Mouse (Mus musculus): Measurements from ENCODE around the gene H2-T3. TPM values are rescaled to one million over a fixed set of nuclear protein-coding genes. Genes with fewer than 3 reads are reported as not detected.
A peak's percentile ranks its signal among the peaks of the same experiment; 100 is the strongest.
"Not testable (repeated sequence)": the region's sequence is repeated elsewhere in the genome, so short reads cannot be mapped to it uniquely, and the experiment has no call there.

Gene H2-T3
- polyA plus RNA-seq, 1 experiment from 2014 or later: not detected

GRCm38 (mm10) chr17:36168039-36168652 lies 21.9 kb downstream of the H2-T3 start, which contains the start of gene Gm8909:
Gene Gm8909, minus strand, starts transcription at chr17:36168537.
- H3K4me2 ChIP-seq (replicated peaks): peak within 1 kb of the TSS; percentile 17
- 2% methylated on average over 63 of the region's 63 CpGs for WGBS
- ATAC-seq (ENCODE audit: low FRiP score) (no peak), DNase-seq (ENCODE audit: low spot score) (no peak)
- peaks cover 76% of the 10 kb centered on the region for H3K27me3 ChIP-seq (ENCODE audit: control insufficient read depth, insufficient read depth, low read length)
- H3K4me1 ChIP-seq (replicated peaks; ENCODE audit: control insufficient read depth, insufficient read depth, low read length): no peaks in the 10 kb centered on the region
- H3K9me3 ChIP-seq (ENCODE audit: control insufficient read depth, low read length): no peaks in the 10 kb centered on the region
- H3K9ac ChIP-seq: no peak within 1 kb of the TSS
- no peaks in the 10 kb centered on the region for H3K36me3 ChIP-seq (replicated peaks; ENCODE audit: control insufficient read depth, insufficient read depth)
- no peak within 1 kb of the TSS for H3K27ac ChIP-seq
- H3K4me3 ChIP-seq (replicated peaks; ENCODE audit: low read length): peak within 1 kb of the TSS; percentile 11

- 1% methylated on average over 45 of the region's 51 CpGs for WGBS
- Histone ChIP-seq H3K4me1 (replicated peaks; ENCODE audit: control insufficient read depth, insufficient read depth, low read length) (no peaks in the 10 kb centered on the region), H3K4me3 (replicated peaks; ENCODE audit: low read length) (peak overlapping the region; percentile 11), H3K9me3 (ENCODE audit: control insufficient read depth, low read length) (no peaks in the 10 kb centered on the region), H3K9ac (no peak overlapping the region), H3K36me3 (replicated peaks; ENCODE audit: control insufficient read depth, insufficient read depth) (no peaks in the 10 kb centered on the region), H3K27ac (no peak overlapping the region), H3K4me2 (replicated peaks) (peak overlapping the region; percentile 17), H3K27me3 (ENCODE audit: control insufficient read depth, insufficient read depth, low read length) (peaks cover 82% of the 10 kb centered on the region)
- DNase-seq (ENCODE audit: low spot score) (no peak), ATAC-seq (ENCODE audit: low FRiP score) (no peak)
Observed at GRCm38 (mm10) chr17:36167306-36168038, 22.6 kb downstream of the H2-T3 start.

GRCm38 (mm10) chr17:36166901-36167300 lies 23.2 kb downstream of the H2-T3 start:
- not testable (repeated sequence) for ATAC-seq (ENCODE audit: low FRiP score); H3K4me1 ChIP-seq (replicated peaks; ENCODE audit: control insufficient read depth, insufficient read depth, low read length); H3K4me2 ChIP-seq (replicated peaks); H3K4me3 ChIP-seq (replicated peaks; ENCODE audit: low read length); H3K9me3 ChIP-seq (ENCODE audit: control insufficient read depth, low read length); H3K36me3 ChIP-seq (replicated peaks; ENCODE audit: control insufficient read depth, insufficient read depth); DNase-seq (ENCODE audit: low spot score); H3K27ac ChIP-seq; H3K9ac ChIP-seq
- peaks cover 86% of the 10 kb centered on the region for H3K27me3 ChIP-seq (ENCODE audit: control insufficient read depth, insufficient read depth, low read length)
- 12% methylated on average over 2 of the region's 2 CpGs for WGBS

- Histone ChIP-seq H3K9me3 (ENCODE audit: control insufficient read depth, low read length) (no peaks in the 10 kb centered on the region), H3K27ac (no peak overlapping the region), H3K9ac (no peak overlapping the region), H3K4me3 (replicated peaks; ENCODE audit: low read length) (peak overlapping the region; percentile 9; the same call in 1 of the 2 replicates), H3K4me1 (replicated peaks; ENCODE audit: control insufficient read depth, insufficient read depth, low read length) (no peaks in the 10 kb centered on the region), H3K36me3 (replicated peaks; ENCODE audit: control insufficient read depth, insufficient read depth) (no peaks in the 10 kb centered on the region), H3K4me2 (replicated peaks) (no peak overlapping the region; the same call in 1 of the 2 replicates), H3K27me3 (ENCODE audit: control insufficient read depth, insufficient read depth, low read length) (peaks cover 91% of the 10 kb centered on the region)
- WGBS: 2% methylated on average over 56 of the region's 56 CpGs
- DNase-seq (ENCODE audit: low spot score) (no peak), ATAC-seq (ENCODE audit: low FRiP score) (no peak)
Observed at GRCm38 (mm10) chr17:36161129-36162051, 28.7 kb downstream of the H2-T3 start.

GRCm38 (mm10) chr17:36158264-36158663 lies 31.8 kb downstream of the H2-T3 start:
- 0 out of 2 replicates have a peak overlapping the region, but pooled peaks have one; percentile 20 for H3K4me3 ChIP-seq (replicated peaks; ENCODE audit: low read length)
- ATAC-seq (ENCODE audit: low FRiP score); H3K9me3 ChIP-seq (ENCODE audit: control insufficient read depth, low read length); H3K27ac ChIP-seq; DNase-seq (ENCODE audit: low spot score); H3K36me3 ChIP-seq (replicated peaks; ENCODE audit: control insufficient read depth, insufficient read depth); H3K9ac ChIP-seq; H3K4me1 ChIP-seq (replicated peaks; ENCODE audit: control insufficient read depth, insufficient read depth, low read length): not testable (repeated sequence)
- peak overlapping the region; percentile 47 for H3K4me2 ChIP-seq (replicated peaks)
- H3K27me3 ChIP-seq (ENCODE audit: control insufficient read depth, insufficient read depth, low read length): peaks cover 82% of the 10 kb centered on the region
- WGBS: 8% methylated on average over 11 of the region's 11 CpGs

- peak overlapping the region; percentile 20 for H3K4me3 ChIP-seq (replicated peaks; ENCODE audit: low read length)
- H3K36me3 ChIP-seq (replicated peaks; ENCODE audit: control insufficient read depth, insufficient read depth); H3K9ac ChIP-seq; H3K9me3 ChIP-seq (ENCODE audit: control insufficient read depth, low read length); H3K4me1 ChIP-seq (replicated peaks; ENCODE audit: control insufficient read depth, insufficient read depth, low read length); DNase-seq (ENCODE audit: low spot score); H3K27ac ChIP-seq; ATAC-seq (ENCODE audit: low FRiP score): not testable (repeated sequence)
- WGBS: 1% methylated on average over 36 of the region's 36 CpGs
- peak overlapping the region; percentile 47 for H3K4me2 ChIP-seq (replicated peaks)
- peaks cover 77% of the 10 kb centered on the region for H3K27me3 ChIP-seq (ENCODE audit: control insufficient read depth, insufficient read depth, low read length)
Observed at GRCm38 (mm10) chr17:36157782-36158181, 32.3 kb downstream of the H2-T3 start.

GRCm38 (mm10) chr17:36154271-36155149 lies 35.6 kb downstream of the H2-T3 start:
- 27% methylated on average over 3 of the region's 3 CpGs for WGBS
- H3K9ac ChIP-seq: no peak overlapping the region
- peaks cover 51% of the 10 kb centered on the region for H3K27me3 ChIP-seq (ENCODE audit: control insufficient read depth, insufficient read depth, low read length)
- H3K36me3 ChIP-seq (replicated peaks; ENCODE audit: control insufficient read depth, insufficient read depth): no peaks in the 10 kb centered on the region
- H3K27ac ChIP-seq: no peak overlapping the region
- H3K4me3 ChIP-seq (replicated peaks; ENCODE audit: low read length): no peak overlapping the region
- ATAC-seq (ENCODE audit: low FRiP score) (no peak), DNase-seq (ENCODE audit: low spot score) (no peak)
- no peaks in the 10 kb centered on the region for H3K9me3 ChIP-seq (ENCODE audit: control insufficient read depth, low read length)
- no peaks in the 10 kb centered on the region for H3K4me1 ChIP-seq (replicated peaks; ENCODE audit: control insufficient read depth, insufficient read depth, low read length)
- no peak overlapping the region for H3K4me2 ChIP-seq (replicated peaks)

GRCm38 (mm10) chr17:36151200-36151599 lies 38.9 kb downstream of the H2-T3 start:
- not testable (repeated sequence) for H3K9ac ChIP-seq; H3K9me3 ChIP-seq (ENCODE audit: control insufficient read depth, low read length); H3K4me3 ChIP-seq (replicated peaks; ENCODE audit: low read length); DNase-seq (ENCODE audit: low spot score); H3K27ac ChIP-seq; H3K36me3 ChIP-seq (replicated peaks; ENCODE audit: control insufficient read depth, insufficient read depth); H3K4me2 ChIP-seq (replicated peaks); ATAC-seq (ENCODE audit: low FRiP score); H3K4me1 ChIP-seq (replicated peaks; ENCODE audit: control insufficient read depth, insufficient read depth, low read length)
- peaks cover 39% of the 10 kb centered on the region for H3K27me3 ChIP-seq (ENCODE audit: control insufficient read depth, insufficient read depth, low read length)
- 49% methylated on average over 4 of the region's 4 CpGs for WGBS
